Mouse (Mus musculus) stomach, postnatal 0 days (tissue): ENCODE results near the gene Rims3. TPM values are rescaled to one million over a fixed set of nuclear protein-coding genes. Genes with fewer than 3 reads are reported as not detected.

Source experiments
- ATAC-seq: fragments of 200-750 bp; cut with Nextera tagmentation; 2 replicates; pipeline ENCODE4 v1.8.0; 2017; ENCODE audit not compliant: low FRiP score, low TSS enrichment
- DNase-seq: peaks from one replicate; pipeline ENCODE4 v3.0.0-alpha.2; 2016; ENCODE audit warnings: low spot score
- H3K27ac ChIP-seq: fragments of 300-500 bp; sonication (generic); replicated peaks from 2 replicates; pipeline ENCODE4 v1.5.1; 2014; ENCODE audit warnings: mild to moderate bottlenecking, control low read depth
- H3K27me3 ChIP-seq: fragments of 300-500 bp; sonication (generic); 2 replicates; pipeline ENCODE4 v1.6.1; 2014; ENCODE audit warnings: low read length; ENCODE audit not compliant: control insufficient read depth, insufficient read depth
- H3K36me3 ChIP-seq: fragments of 300-500 bp; sonication (generic); 2 replicates; pipeline ENCODE4 v1.6.1; 2014; ENCODE audit warnings: low read length, mixed read lengths; ENCODE audit not compliant: control insufficient read depth, insufficient read depth
- H3K4me1 ChIP-seq: fragments of 300-500 bp; sonication (generic); replicated peaks from 2 replicates; pipeline ENCODE4 v1.6.1; 2014; ENCODE audit warnings: antibody characterized with exemption; ENCODE audit not compliant: control insufficient read depth, insufficient read depth
- H3K4me2 ChIP-seq: fragments of 300-500 bp; sonication (generic); replicated peaks from 2 replicates; pipeline ENCODE4 v1.6.1; 2014; ENCODE audit warnings: low read depth, mild to moderate bottlenecking, control low read depth, moderate library complexity
- H3K4me3 ChIP-seq: fragments of 300-500 bp; sonication (generic); 2 replicates; pipeline ENCODE4 v1.5.1; 2014; ENCODE audit warnings: low read depth, low read length, control low read depth
- H3K9ac ChIP-seq: fragments of 300-500 bp; sonication (generic); 2 replicates; pipeline ENCODE4 v1.6.1; 2014; ENCODE audit warnings: mild to moderate bottlenecking, low read length, control low read depth, mixed read lengths
- H3K9me3 ChIP-seq: fragments of 300-500 bp; sonication (generic); 2 replicates; pipeline ENCODE4 v1.6.1; 2016; ENCODE audit warnings: low read length; ENCODE audit not compliant: control insufficient read depth
- CTCF ChIP-seq: IDR thresholded peaks from 2 replicates; pipeline ENCODE4 v1.5.1; 2016; ENCODE audit warnings: antibody characterized with exemption, low read depth, mild to moderate bottlenecking, moderate library complexity
- EP300 ChIP-seq: optimal IDR thresholded peaks from 2 replicates; pipeline ENCODE3; 2016; ENCODE audit warnings: antibody characterized with exemption
- WGBS: fragments of 180-500 bp; shearing (Covaris S2); extraction: QIAGEN DNeasy Blood & Tissue Kit; methylation state at CpG from one replicate; pipeline ENCODE4 v1.1.7; 2014; 5-methylcytosine and 5-hydroxymethylcytosine counted together
- polyA plus RNA-seq: library from polyadenylated mRNA; unstranded; fragments of >200 nt; fragmentation: Nextera tagmentation; extraction: Ambion mirVana; gene quantifications from 2 replicates; pipeline ENCODE4 v1.2.1, GENCODE M21; 2015

Rims3 gene
- polyA plus RNA-seq, 1 experiment from 2014 or later: 0.70 TPM

DNA sequence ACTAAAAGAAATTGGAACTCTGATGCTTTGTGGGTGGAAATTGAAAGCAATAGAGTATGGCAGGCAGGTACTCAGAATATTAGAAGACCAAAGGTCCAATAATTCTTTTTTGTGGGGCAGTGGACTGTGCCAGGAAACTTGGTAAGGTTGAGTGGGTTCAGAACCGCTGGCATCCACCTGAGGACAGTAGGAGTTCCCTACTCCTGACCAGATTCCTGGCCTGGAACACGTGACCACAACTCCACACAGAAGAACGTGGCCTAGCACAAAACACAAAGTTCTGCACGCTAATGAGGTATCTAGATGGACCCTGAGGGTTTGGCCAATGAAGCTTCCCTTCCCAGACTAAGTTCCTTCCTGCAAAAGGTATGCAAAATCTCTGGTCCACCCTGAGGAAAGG is 58.2 kb downstream of the Rims3 start:
- no peaks in the 10 kb centered on the region for H3K27me3 ChIP-seq
- H3K27ac ChIP-seq: no peak overlapping the region
- no peak overlapping the region for H3K9ac ChIP-seq
- H3K4me1 ChIP-seq: no peaks in the 10 kb centered on the region
- no peaks in the 10 kb centered on the region for H3K36me3 ChIP-seq
- DNase-seq: no peak
- no peak overlapping the region for H3K4me2 ChIP-seq
- 45% methylated on average over 4 of the region's 4 CpGs for WGBS
- ATAC-seq: no peak
- TF ChIP-seq CTCF (no peak), EP300 (no peak)
- H3K9me3 ChIP-seq: no peaks in the 10 kb centered on the region
- no peak overlapping the region for H3K4me3 ChIP-seq

DNA sequence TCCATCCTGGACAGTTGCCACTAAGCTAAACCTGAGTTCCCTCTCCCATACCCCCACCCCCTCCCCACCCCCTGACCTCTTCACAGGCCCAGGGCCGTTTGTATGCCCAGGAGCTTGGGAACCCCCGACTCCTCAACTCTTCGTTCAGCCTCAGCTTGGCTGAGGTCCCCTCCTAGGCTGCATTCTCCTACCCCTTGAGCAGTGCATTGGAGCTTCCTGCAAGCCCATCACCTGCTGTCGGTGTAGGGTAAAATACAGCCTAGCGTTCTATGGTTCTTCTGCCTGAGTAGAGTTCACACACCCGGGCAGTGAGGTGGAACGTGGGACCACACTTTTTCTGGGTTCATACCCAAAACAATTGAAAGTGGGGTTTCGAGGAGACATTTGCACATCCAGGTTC is 58.8 kb downstream of the Rims3 start:
- Histone ChIP-seq H3K4me2 (no peak overlapping the region), H3K4me3 (no peak overlapping the region), H3K36me3 (no peaks in the 10 kb centered on the region), H3K27ac (no peak overlapping the region), H3K27me3 (no peaks in the 10 kb centered on the region), H3K9ac (no peak overlapping the region), H3K9me3 (no peaks in the 10 kb centered on the region), H3K4me1 (no peaks in the 10 kb centered on the region)
- no peak for DNase-seq
- TF ChIP-seq CTCF (no peak), EP300 (no peak)
- 60% methylated on average over 8 of the region's 8 CpGs for WGBS
- ATAC-seq: no peak

DNA sequence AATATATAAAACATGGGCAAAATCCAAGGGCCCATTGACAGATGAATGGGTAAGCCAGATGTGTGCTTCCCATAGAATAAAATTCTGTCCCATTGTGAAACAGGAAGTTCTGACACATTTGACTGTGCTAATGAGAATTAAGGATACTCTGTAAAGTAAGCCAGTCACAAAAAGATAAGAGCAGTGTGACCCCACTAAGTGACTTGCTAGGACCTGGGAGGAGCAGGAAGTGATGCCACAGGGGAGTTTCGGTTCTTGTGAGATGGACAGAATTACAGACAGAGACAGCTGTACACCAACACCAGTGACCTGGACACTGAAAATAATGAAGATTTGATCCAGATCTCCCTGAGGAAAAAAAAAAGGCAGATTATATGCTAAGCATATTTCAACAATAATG is 59.2 kb downstream of the Rims3 start:
- 63% methylated on average over 1 of the region's 1 CpGs for WGBS
- no peak for ATAC-seq
- H3K27ac ChIP-seq: no peak overlapping the region

DNA sequence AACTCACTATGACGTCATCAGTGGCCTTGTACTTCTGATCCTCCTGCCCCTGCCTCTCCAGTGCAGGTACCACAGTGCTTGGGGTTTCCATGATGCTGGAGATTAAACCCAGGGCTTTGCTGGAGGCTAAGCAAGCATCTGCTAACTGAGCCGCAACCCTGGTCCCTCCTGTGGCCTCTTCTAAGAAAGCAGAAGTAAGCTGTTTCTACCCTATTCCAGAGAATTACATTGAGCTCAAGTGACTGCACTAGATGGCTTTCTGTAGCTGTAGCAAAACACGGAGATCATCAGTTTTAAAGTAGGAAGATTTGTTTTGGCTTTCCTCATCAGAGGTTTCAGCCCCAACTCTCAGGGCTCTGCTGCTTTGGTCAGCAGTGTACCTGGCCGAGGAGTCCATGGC is 59.9 kb downstream of the Rims3 start:
- Histone ChIP-seq H3K9me3 (no peaks in the 10 kb centered on the region), H3K4me1 (no peaks in the 10 kb centered on the region), H3K27ac (no peak overlapping the region), H3K27me3 (no peaks in the 10 kb centered on the region), H3K9ac (no peak overlapping the region), H3K4me3 (no peak overlapping the region), H3K4me2 (no peak overlapping the region), H3K36me3 (no peaks in the 10 kb centered on the region)
- WGBS: 72% methylated on average over 4 of the region's 4 CpGs
- no peak for TF ChIP-seq EP300
- TF ChIP-seq CTCF: no peak
- ATAC-seq (no peak), DNase-seq (no peak)

More for the DNA sequence above, 59.2 kb downstream of the Rims3 start:
- no peak overlapping the region for H3K4me2 ChIP-seq
- no peaks in the 10 kb centered on the region for H3K36me3 ChIP-seq
- no peaks in the 10 kb centered on the region for H3K27me3 ChIP-seq
- no peak overlapping the region for H3K9ac ChIP-seq
- DNase-seq: no peak
- no peaks in the 10 kb centered on the region for H3K9me3 ChIP-seq
- no peak for TF ChIP-seq CTCF
- no peak overlapping the region for H3K4me3 ChIP-seq
- H3K4me1 ChIP-seq: no peaks in the 10 kb centered on the region

DNA sequence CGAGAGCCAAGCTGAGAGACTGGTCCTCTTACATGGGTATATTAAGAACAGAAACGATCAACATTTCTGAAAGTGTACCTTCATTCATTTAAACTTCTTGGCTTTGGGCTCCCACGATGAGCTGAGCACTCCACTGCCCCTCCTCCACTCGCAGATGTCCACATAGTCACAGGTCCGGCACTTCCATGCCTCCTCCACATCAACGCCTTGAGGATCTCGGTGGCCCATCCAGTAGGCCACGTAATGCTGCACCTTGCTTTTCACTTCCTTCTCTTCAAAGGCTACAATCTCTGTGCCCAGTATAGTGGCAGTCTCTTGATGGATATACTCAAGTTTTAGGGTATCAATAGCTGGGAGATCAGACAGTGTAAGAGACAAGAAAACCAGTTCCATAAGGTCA is 66.8 kb downstream of the Rims3 start:
- H3K27me3 ChIP-seq: no peaks in the 10 kb centered on the region
- no peaks in the 10 kb centered on the region for H3K4me1 ChIP-seq
- ATAC-seq (no peak), DNase-seq (no peak)
- no peak overlapping the region for H3K27ac ChIP-seq
- H3K9ac ChIP-seq: no peak overlapping the region
- no peak for TF ChIP-seq CTCF
- TF ChIP-seq EP300: no peak
- H3K4me3 ChIP-seq: no peak overlapping the region
- WGBS: 91% methylated on average over 8 of the region's 8 CpGs
- H3K36me3 ChIP-seq: peaks cover 11% of the 10 kb centered on the region
- H3K4me2 ChIP-seq: no peak overlapping the region
- no peaks in the 10 kb centered on the region for H3K9me3 ChIP-seq

DNA sequence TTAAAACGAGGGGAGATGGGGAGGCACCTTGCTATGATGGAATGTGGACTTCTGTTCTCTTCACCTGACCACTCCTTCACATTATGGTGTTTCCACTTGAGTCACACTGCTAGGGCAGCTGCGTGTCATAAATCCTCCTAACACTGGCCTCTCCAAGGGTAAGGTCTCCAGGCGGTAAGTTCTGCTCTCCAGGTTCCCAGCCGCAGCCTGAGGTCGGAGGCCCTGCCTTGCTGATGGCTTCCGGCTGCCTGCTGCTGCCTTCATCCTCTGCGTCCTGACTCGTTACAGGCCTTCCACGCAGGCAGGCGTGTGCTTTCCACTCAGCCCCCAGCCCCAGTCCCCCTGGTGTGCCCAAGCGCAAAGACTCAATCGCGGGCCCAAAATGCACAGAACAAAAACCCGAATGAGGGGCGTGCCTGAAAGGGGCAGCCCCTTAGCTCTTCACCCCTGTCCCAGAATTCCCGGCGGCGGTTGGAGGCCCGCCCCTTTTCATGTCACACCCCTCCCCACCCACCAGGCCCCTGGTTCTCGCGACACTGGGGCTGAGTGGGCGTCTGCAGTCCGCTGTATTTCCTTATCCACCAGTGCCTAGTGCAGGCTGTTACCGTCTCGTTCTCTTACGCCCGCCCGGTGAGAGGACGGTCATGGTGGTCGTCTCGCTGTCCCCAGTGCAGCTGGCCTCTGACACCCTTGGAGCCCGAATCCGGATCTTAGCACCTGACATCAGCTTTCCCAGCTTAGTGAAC is 70.1 kb downstream of the Rims3 start, which contains the start of gene Exo5:
Gene Exo5 (minus strand): TSS at position 464 of the 746 bp plus-strand sequence.
- Histone ChIP-seq H3K9me3 (no peaks in the 10 kb centered on the region), H3K36me3 (peaks cover 11% of the 10 kb centered on the region), H3K27me3 (no peaks in the 10 kb centered on the region), H3K4me3 (peak within 1 kb of the TSS; percentile 66), H3K4me1 (no peaks in the 10 kb centered on the region), H3K4me2 (peak within 1 kb of the TSS; percentile 76), H3K27ac (peak within 1 kb of the TSS; percentile 90), H3K9ac (peak within 1 kb of the TSS; percentile 85)
- WGBS: 1% methylated on average over 33 of the region's 33 CpGs
- TF ChIP-seq EP300 (peak; percentile 97), CTCF (0 out of 2 replicates have a peak, but pooled peaks have one; percentile 4)
- ATAC-seq (peak; percentile 99), DNase-seq (peak; percentile 96)
